Mouse (Mus musculus) stomach, postnatal 0 days (tissue): ENCODE measurements around the gene Hoxa3.

Experiments used
- CTCF ChIP-seq: IDR thresholded peaks from 2 replicates; pipeline ENCODE4 v1.5.1; 2016; ENCODE audit warnings: antibody characterized with exemption, low read depth, mild to moderate bottlenecking, moderate library complexity
- EP300 ChIP-seq: optimal IDR thresholded peaks from 2 replicates; pipeline ENCODE3; 2016; ENCODE audit warnings: antibody characterized with exemption

GRCm38 (mm10) chr6:52260654-52261575 is 47.8 kb upstream of the Hoxa3 start, which contains the start of gene Hoxa13:
- TF ChIP-seq CTCF (no peak), EP300 (no peak)
